7 mouse cellular contexts compared by ENCODE assay signal in genomic region chr3:26153036-26153741, GRCm38 (mm10).
DNase-seq lines count a peak whose midpoint lies in the region; ATAC-seq and TF ChIP-seq lines count a peak whose summit lies in the region.

No protein-coding gene starts in this region.

- peaks cover 18% of the 10 kb centered on the region for H3K27me3 ChIP-seq in E14TG2a.4 (ENCODE audit: insufficient read depth, low read length)
- peaks cover 28% of the 10 kb centered on the region for H3K27me3 ChIP-seq in embryonic facial prominence, embryonic 10.5 days (replicated peaks; ENCODE audit: low read depth, poor library complexity, severe bottlenecking)
- H3K27me3 ChIP-seq in hindbrain, embryonic 11.5 days (ENCODE audit: control insufficient read depth, insufficient read depth, low read length), result no peaks in the 10 kb centered on the region
- peaks cover 9% of the 10 kb centered on the region for H3K27me3 ChIP-seq in limb, embryonic 11.5 days (ENCODE audit: control insufficient read depth, insufficient read depth, low read length)

- TF ChIP-seq CTCF in E14TG2a.4 (conservative IDR thresholded peaks at IDR 0.05; ENCODE audit: low read length), result no peak

- peak overlapping the region; percentile 63 for H3K9ac ChIP-seq in hindbrain, embryonic 11.5 days (ENCODE audit: low read depth, low read length)
- peak overlapping the region; percentile 27; the same call in 1 of the 2 replicates for H3K9ac ChIP-seq in limb, embryonic 11.5 days (ENCODE audit: low read length)

- peak overlapping the region; percentile 52 for H3K4me2 ChIP-seq in hindbrain, embryonic 11.5 days (replicated peaks; ENCODE audit: low read depth, low read length)
- H3K4me2 ChIP-seq in limb, embryonic 11.5 days (ENCODE audit: low read depth, severe bottlenecking), result peak overlapping the region; percentile 74

- H3K27ac ChIP-seq in embryonic facial prominence, embryonic 10.5 days (replicated peaks), result peak overlapping the region; percentile 63; the same call in 1 of the 2 replicates
- peak overlapping the region; percentile 37; the same call in 1 of the 2 replicates for H3K27ac ChIP-seq in hindbrain, embryonic 11.5 days (ENCODE audit: low read depth, low read length)
- no peak overlapping the region for H3K27ac ChIP-seq in limb, embryonic 11.5 days (replicated peaks; ENCODE audit: low read depth, low read length)

- H3K4me3 ChIP-seq in E14TG2a.4 (replicated peaks; ENCODE audit: low read length), result peak overlapping the region; percentile 54
- peak overlapping the region; percentile 62 for H3K4me3 ChIP-seq in embryonic facial prominence, embryonic 10.5 days
- H3K4me3 ChIP-seq in hindbrain, embryonic 11.5 days (ENCODE audit: low read depth, low read length), result peak overlapping the region; percentile 50
- peak overlapping the region; percentile 34 for H3K4me3 ChIP-seq in limb, embryonic 11.5 days (ENCODE audit: low read depth, low read length)

- peaks cover 12% of the 10 kb centered on the region for H3K4me1 ChIP-seq in E14TG2a.4 (replicated peaks; ENCODE audit: low read depth, low read length)
- H3K4me1 ChIP-seq in embryonic facial prominence, embryonic 10.5 days, result peaks cover 4% of the 10 kb centered on the region; the same call in 1 of the 2 replicates
- no peaks in the 10 kb centered on the region for H3K4me1 ChIP-seq in hindbrain, embryonic 11.5 days (replicated peaks; ENCODE audit: control insufficient read depth, insufficient read depth, low read length)
- no peaks in the 10 kb centered on the region for H3K4me1 ChIP-seq in limb, embryonic 11.5 days (ENCODE audit: control insufficient read depth, insufficient read depth, low read length)

- H3K36me3 ChIP-seq in E14TG2a.4 (ENCODE audit: insufficient read depth, low read length), result no peaks in the 10 kb centered on the region
- H3K36me3 ChIP-seq in embryonic facial prominence, embryonic 10.5 days (replicated peaks), result no peaks in the 10 kb centered on the region
- no peaks in the 10 kb centered on the region for H3K36me3 ChIP-seq in hindbrain, embryonic 11.5 days (ENCODE audit: control insufficient read depth, insufficient read depth, low read length)
- no peaks in the 10 kb centered on the region for H3K36me3 ChIP-seq in limb, embryonic 11.5 days (ENCODE audit: control insufficient read depth, insufficient read depth, low read length)

- peak; percentile 59 for ATAC-seq in hindbrain, embryonic 11.5 days (ENCODE audit: low FRiP score)
- no peak for ATAC-seq in limb, embryonic 11.5 days (ENCODE audit: insufficient number of reproducible peaks, low FRiP score, low TSS enrichment, low read depth)
- no peak for ATAC-seq in CD4-positive, CD25-positive, alpha-beta regulatory T cell, adult 4 months

- DNase-seq in ES-CJ7 (ENCODE audit: low read depth, low spot score), result peak; percentile 15
- peak; percentile 65 for DNase-seq in embryonic facial prominence, embryonic 10.5 days (ENCODE audit: low spot score)
- peak; percentile 72 for DNase-seq in hindbrain, embryonic 11.5 days (ENCODE audit: low spot score)
- DNase-seq in limb, embryonic 11.5 days (ENCODE audit: low spot score), result peak; percentile 33
- DNase-seq in ovary, postnatal 14 days (ENCODE audit: low spot score), result peak; percentile 13

- 2% methylated on average over 31 of the region's 31 CpGs for WGBS in embryonic facial prominence, embryonic 10.5 days
- under 1% methylated on average over 31 of the region's 31 CpGs for WGBS in hindbrain, embryonic 11.5 days
- under 1% methylated on average over 31 of the region's 31 CpGs for WGBS in limb, embryonic 11.5 days

- 0 out of 2 replicates have a peak, but pooled peaks cover 3% of the 10 kb centered on the region for H3K9me3 ChIP-seq in E14TG2a.4 (ENCODE audit: low read length)
- no peaks in the 10 kb centered on the region for H3K9me3 ChIP-seq in embryonic facial prominence, embryonic 10.5 days
- H3K9me3 ChIP-seq in hindbrain, embryonic 11.5 days (ENCODE audit: control insufficient read depth, low read length), result no peaks in the 10 kb centered on the region
- H3K9me3 ChIP-seq in limb, embryonic 11.5 days (ENCODE audit: control insufficient read depth, low read length), result no peaks in the 10 kb centered on the region

Comparison
In these comparisons a context has a peak if more than half of its experiments do, and no peak if none do; other contexts are left out.
1. DNase-seq: peak in every context shown above with its lines; median percentile 72 in hindbrain, embryonic 11.5 days; 65 in embryonic facial prominence, embryonic 10.5 days; 33 in limb, embryonic 11.5 days; 15 in ES-CJ7; 13 in ovary, postnatal 14 days.